In the genomic region with DNA sequence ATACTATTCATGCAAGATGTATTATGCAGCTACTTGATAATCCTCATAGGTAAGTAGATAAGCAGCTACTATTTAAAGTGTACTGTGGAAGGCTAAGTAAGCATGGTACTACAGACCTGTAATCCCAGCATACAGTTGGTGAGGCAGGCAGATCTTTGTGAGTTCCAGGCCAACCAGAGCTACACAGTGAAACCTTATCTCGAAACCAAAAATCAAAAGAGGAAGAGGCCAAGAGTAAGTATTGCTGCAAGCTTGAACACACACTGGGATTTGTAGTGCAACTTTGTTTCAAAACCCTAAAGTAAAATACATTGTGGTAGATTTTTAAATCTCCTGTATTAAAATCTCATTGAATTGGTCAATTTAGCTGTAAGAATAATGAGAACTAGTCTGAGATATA, we compare ENCODE assay signal across 16 mouse cellular contexts. TPM values are rescaled to one million over a fixed set of nuclear protein-coding genes. Genes with fewer than 3 reads are reported as not detected.
"Had no signal": no experiment of that assay in that cellular context is flagged by ENCODE, and none has a peak within 500 bp of the region (broad histone marks: within the 10 kb centered on the region; RNA-seq: fewer than 3 reads in every experiment).

No protein-coding gene starts in this region.

- H3K27ac ChIP-seq: limb, embryonic 12.5 days; liver, embryonic 12.5 days; neural tube, embryonic 13.5 days; stomach, embryonic 15.5 days had no signal

- H3K9ac ChIP-seq: limb, embryonic 12.5 days; liver, embryonic 12.5 days; neural tube, embryonic 13.5 days; stomach, embryonic 15.5 days had no signal

- ATAC-seq: intestine, postnatal 0 days; liver, embryonic 12.5 days; midbrain, embryonic 16.5 days had no signal

- H3K4me3 ChIP-seq: limb, embryonic 12.5 days; liver, embryonic 12.5 days; megakaryocyte, embryonic 14.5 days; neural tube, embryonic 13.5 days; stomach, embryonic 15.5 days had no signal

- H3K9me3 ChIP-seq: limb, embryonic 12.5 days; liver, embryonic 12.5 days; megakaryocyte, embryonic 14.5 days; neural tube, embryonic 13.5 days; stomach, embryonic 15.5 days had no signal

- H3K36me3 ChIP-seq: limb, embryonic 12.5 days; liver, embryonic 12.5 days; stomach, embryonic 15.5 days had no signal

- H3K4me2 ChIP-seq: limb, embryonic 12.5 days; liver, embryonic 12.5 days; midbrain, embryonic 11.5 days; neural tube, embryonic 13.5 days; stomach, embryonic 15.5 days had no signal

- H3K27me3 ChIP-seq: limb, embryonic 12.5 days; liver, embryonic 12.5 days; megakaryocyte, embryonic 14.5 days; neural tube, embryonic 13.5 days; stomach, embryonic 15.5 days had no signal

- H3K4me1 ChIP-seq: limb, embryonic 12.5 days; neural tube, embryonic 13.5 days; stomach, embryonic 15.5 days had no signal

- DNase-seq: kidney, adult 8-10 months; kidney, postnatal 25 days; lung, postnatal 36 days; right cerebral cortex, postnatal 25 days; thymus, adult 2 months; thymus, postnatal 4 days had no signal

RNA-seq across cellular contexts. Expression of a gene that starts 13.5 kb away (rescaled TPM):
- polyA plus RNA-seq: intestine, postnatal 0 days; liver, embryonic 12.5 days; lung, embryonic 16.5 days; small intestine, adult 2 months; stomach, embryonic 15.5 days had no signal
